Mouse (Mus musculus): Measurements from ENCODE around the gene Smim20.

- TF ChIP-seq POLR2A (IDR thresholded peaks at IDR 0.05; ENCODE audit: low read depth, low read length) (no peak), CTCF (IDR thresholded peaks at IDR 0.05; ENCODE audit: extremely low read depth, insufficient read depth, insufficient read length, insufficient replicate concordance) (no peak)
These were observed 36.3 kb upstream of the Smim20 start for GRCm38 (mm10) chr5:53230560-53230959.

Measured in spleen, adult 2 months (tissue).